Comparison of ENCODE assay signal across 18 mouse cellular contexts in genomic region chr1:170729267-170729962, GRCm38 (mm10).
DNase-seq lines count a peak whose midpoint lies in the region; TF ChIP-seq lines count a peak whose summit lies in the region.
"Had no signal": no experiment of that assay in that cellular context is flagged by ENCODE, and none has a peak within 500 bp of the region (broad histone marks: within the 10 kb centered on the region; RNA-seq: fewer than 3 reads in every experiment).

No protein-coding gene starts in this region.

- H3K4me2 ChIP-seq in CH12.LX (ENCODE audit: insufficient read depth, low read depth, poor library complexity, severe bottlenecking): peak overlapping the region; percentile 91
- H3K4me2 ChIP-seq: embryonic facial prominence, embryonic 13.5 days; forebrain, embryonic 12.5 days; hindbrain, embryonic 13.5 days had no signal

- no peak for TF ChIP-seq RAD21 in CH12.LX (IDR thresholded peaks at IDR 0.05; ENCODE audit: low read depth, low read length)

- H3K4me3 ChIP-seq in layer of hippocampus, adult 2 months: no peak overlapping the region
- no peak overlapping the region for H3K4me3 ChIP-seq in CH12.LX (replicated peaks in 1 of 3; ENCODE audit: low read depth in 2 of 3, low read length in 2 of 3, poor library complexity in 1 of 3)
- no peak overlapping the region for H3K4me3 ChIP-seq in kidney, adult 2 months (ENCODE audit: insufficient read depth, low read depth, low read length)
- H3K4me3 ChIP-seq: embryonic facial prominence, embryonic 13.5 days; forebrain, embryonic 12.5 days; gastrocnemius, adult 2 months; heart, embryonic 10.5 days; hindbrain, embryonic 13.5 days had no signal

- H3K27ac ChIP-seq in layer of hippocampus, adult 2 months: peak overlapping the region; percentile 58; the same call in 1 of the 2 replicates
- peak overlapping the region; percentile 98 for H3K27ac ChIP-seq in CH12.LX (ENCODE audit: insufficient read depth, low read depth)
- no peak overlapping the region for H3K27ac ChIP-seq in kidney, adult 2 months (ENCODE audit: insufficient read depth, low read depth, low read length)
- H3K27ac ChIP-seq: embryonic facial prominence, embryonic 13.5 days; forebrain, embryonic 12.5 days; gastrocnemius, adult 2 months; heart, embryonic 10.5 days; hindbrain, embryonic 13.5 days had no signal

- H3K27me3 ChIP-seq in CH12.LX (replicated peaks): no peaks in the 10 kb centered on the region
- no peaks in the 10 kb centered on the region for H3K27me3 ChIP-seq in kidney, adult 2 months (replicated peaks; ENCODE audit: control insufficient read depth, insufficient read depth, low read length)
- H3K27me3 ChIP-seq: embryonic facial prominence, embryonic 13.5 days; forebrain, embryonic 12.5 days; hindbrain, embryonic 13.5 days had no signal

- peak; percentile 44; the same call in 1 of the 2 replicates for TF ChIP-seq EP300 in CH12.LX (IDR thresholded peaks at IDR 0.05; ENCODE audit: low read length)

- H3K79me2 ChIP-seq in CH12.LX (replicated peaks; ENCODE audit: control insufficient read depth, extremely low read depth, insufficient read depth, poor library complexity, severe bottlenecking): peaks cover 10% of the 10 kb centered on the region

- no peak for TF ChIP-seq CTCF in layer of hippocampus, adult 2 months (conservative IDR thresholded peaks at IDR 0.05)
- TF ChIP-seq CTCF in CH12.LX (conservative IDR thresholded peaks at IDR 0.05 in 1 of 2, IDR thresholded peaks at IDR 0.05 in 1 of 2; ENCODE audit: low read depth in 2 of 2, low read length in 2 of 2): no peak
- TF ChIP-seq CTCF in kidney, adult 2 months (conservative IDR thresholded peaks at IDR 0.05; ENCODE audit: insufficient read depth, insufficient read length, low read depth, low read length): no peak

- no peaks in the 10 kb centered on the region for H3K9me3 ChIP-seq in CH12.LX (replicated peaks; ENCODE audit: low read length)
- H3K9me3 ChIP-seq: embryonic facial prominence, embryonic 13.5 days; forebrain, embryonic 12.5 days; heart, embryonic 10.5 days; hindbrain, embryonic 13.5 days had no signal

- no peak for DNase-seq in layer of hippocampus, adult 2 months (ENCODE audit: low spot score in 2 of 2)
- DNase-seq in layer of hippocampus, postnatal 25 days (ENCODE audit: extremely low spot score in 1 of 2, low spot score in 1 of 2): no peak
- DNase-seq in CH12.LX (ENCODE audit: extremely low read depth): peak; percentile 86
- DNase-seq in naive thymus-derived CD4-positive, alpha-beta T cell, adult 2 months (ENCODE audit: low read depth): peak; percentile 4
- DNase-seq in gastrocnemius, postnatal 36 days: no peak
- no peak for DNase-seq in cerebellum, postnatal 25 days
- DNase-seq in kidney, adult 2 months: no peak
- DNase-seq: cerebellum, adult 11-12 months; cerebellum, adult 9-10 months; gastrocnemius, adult 2 months; gastrocnemius, postnatal 25 days; heart, adult 11 months; heart, postnatal 10 days; heart, postnatal 4 days had no signal

- dilution Hi-C loops in CH12.LX (cut with MboI; ENCODE audit: extremely low pct_ligation_motif_present, extremely low pct_unique_long_range_greater_than_20kb, low sequenced_read_pairs): no loop called here

- H3K36me3 ChIP-seq in CH12.LX (replicated peaks in 1 of 2; ENCODE audit: control insufficient read depth in 1 of 2, insufficient read depth in 1 of 2, low read length in 1 of 2): peaks cover 16 to 43% of the 10 kb centered on the region in 2 experiments
- H3K36me3 ChIP-seq in kidney, adult 2 months (ENCODE audit: control insufficient read depth, insufficient read depth, low read length): no peaks in the 10 kb centered on the region
- H3K36me3 ChIP-seq: embryonic facial prominence, embryonic 13.5 days; forebrain, embryonic 12.5 days; heart, embryonic 10.5 days; hindbrain, embryonic 13.5 days had no signal

- intact Hi-C loops in gastrocnemius, postnatal 36 days (cut with DNase I): no loop called here

- H3K4me1 ChIP-seq in CH12.LX (ENCODE audit: control insufficient read depth in 1 of 2, insufficient read depth in 2 of 2): peaks cover 20 to 91% of the 10 kb centered on the region in 2 experiments
- no peaks in the 10 kb centered on the region for H3K4me1 ChIP-seq in kidney, adult 2 months (ENCODE audit: control insufficient read depth, insufficient read depth, low read length)
- H3K4me1 ChIP-seq: embryonic facial prominence, embryonic 13.5 days; forebrain, embryonic 12.5 days had no signal

- WGBS in kidney, adult 2 months: 85% methylated on average over 8 of the region's 8 CpGs

- in situ Hi-C loops in CH12.LX (cut with MboI; ENCODE audit: low pct_ligation_motif_present, low pct_unique_long_range_greater_than_20kb, low sequenced_read_pairs): no loop called here

- TF ChIP-seq POLR2A in CH12.LX (IDR thresholded peaks at IDR 0.05; ENCODE audit: low read depth, low read length): peak; percentile 35; the same call in 1 of the 2 replicates
- TF ChIP-seq POLR2A in kidney, adult 2 months (IDR thresholded peaks at IDR 0.05; ENCODE audit: low read depth, low read length): no peak

- H3K9ac ChIP-seq in CH12.LX (ENCODE audit: insufficient read depth, low read depth): 0 out of 2 replicates have a peak overlapping the region, but pooled peaks have one; percentile 45
- H3K9ac ChIP-seq: embryonic facial prominence, embryonic 13.5 days; forebrain, embryonic 12.5 days; hindbrain, embryonic 13.5 days had no signal

TF ChIP-seq in CH12.LX, 34 proteins besides CTCF, POLR2A, EP300 and RAD21:
- no peak for TF ChIP-seq HCFC1 (IDR thresholded peaks at IDR 0.05; ENCODE audit: low read depth, low read length)
- no peak for TF ChIP-seq RCOR1 (conservative IDR thresholded peaks at IDR 0.05; ENCODE audit: low read depth, low read length)
- TF ChIP-seq CHD2 (IDR thresholded peaks at IDR 0.05; ENCODE audit: low read length): no peak
- TF ChIP-seq MAX (IDR thresholded peaks at IDR 0.05; ENCODE audit: low read length): no peak; the same call in 1 of the 2 replicates
- TF ChIP-seq IRF4 (IDR thresholded peaks at IDR 0.05; ENCODE audit: low read depth, low read length): peak; percentile 55
- no peak for TF ChIP-seq JUND (conservative IDR thresholded peaks at IDR 0.05; ENCODE audit: low read depth, low read length)
- no peak for TF ChIP-seq MAFK (IDR thresholded peaks at IDR 0.05; ENCODE audit: insufficient replicate concordance, low read length)
- 0 out of 2 replicates have a peak, but pooled peaks have one; percentile 56 for TF ChIP-seq MYC (IDR thresholded peaks at IDR 0.05; ENCODE audit: low read depth, low read length)
- no peak for TF ChIP-seq MAZ (IDR thresholded peaks at IDR 0.05; ENCODE audit: low read depth, low read length)
- TF ChIP-seq PAX5 (IDR thresholded peaks at IDR 0.05; ENCODE audit: low read length): no peak
- TF ChIP-seq SIN3A (IDR thresholded peaks at IDR 0.05; ENCODE audit: low read length): no peak
- TF ChIP-seq ZKSCAN1 (IDR thresholded peaks at IDR 0.05; ENCODE audit: borderline replicate concordance, low read depth, low read length): no peak
- peak; percentile 47; the same call in 1 of the 2 replicates for TF ChIP-seq MEF2A (IDR thresholded peaks at IDR 0.05; ENCODE audit: borderline replicate concordance, low read depth, low read length)
- TF ChIP-seq ETS1 (conservative IDR thresholded peaks at IDR 0.05; ENCODE audit: low read depth, low read length): no peak; the same call in 1 of the 2 replicates
- peak; percentile 37; the same call in 1 of the 2 replicates for TF ChIP-seq ELF1 (IDR thresholded peaks at IDR 0.05; ENCODE audit: low read depth, low read length)
- TF ChIP-seq CHD1 (IDR thresholded peaks at IDR 0.05; ENCODE audit: low read depth, low read length): no peak
- no peak for TF ChIP-seq E2F4 (IDR thresholded peaks at IDR 0.05; ENCODE audit: insufficient replicate concordance, low read depth, low read length)
- TF ChIP-seq TBP (conservative IDR thresholded peaks at IDR 0.05; ENCODE audit: low read depth, low read length): peak; percentile 37; the same call in 1 of the 2 replicates

Comparison
In these comparisons a context has a peak if more than half of its experiments do, and no peak if none do; other contexts are left out.
1. DNase-seq: peak in CH12.LX (single experiment) and naive thymus-derived CD4-positive, alpha-beta T cell, adult 2 months (single experiment); none in layer of hippocampus, adult 2 months (0 of 2), layer of hippocampus, postnatal 25 days (0 of 2), gastrocnemius, postnatal 36 days (0 of 2), cerebellum, postnatal 25 days (0 of 2) and kidney, adult 2 months (single experiment).